Mouse (Mus musculus) neural tube, embryonic 10.5 days (tissue): ENCODE data around the gene Crtc1.

ENCODE experiments used
- DNase-seq: peaks from one replicate; pipeline ENCODE4 v3.0.0-alpha.2; 2017; ENCODE audit warnings: low spot score; ENCODE audit errors: extremely low spot score

The Crtc1 gene

DNA sequence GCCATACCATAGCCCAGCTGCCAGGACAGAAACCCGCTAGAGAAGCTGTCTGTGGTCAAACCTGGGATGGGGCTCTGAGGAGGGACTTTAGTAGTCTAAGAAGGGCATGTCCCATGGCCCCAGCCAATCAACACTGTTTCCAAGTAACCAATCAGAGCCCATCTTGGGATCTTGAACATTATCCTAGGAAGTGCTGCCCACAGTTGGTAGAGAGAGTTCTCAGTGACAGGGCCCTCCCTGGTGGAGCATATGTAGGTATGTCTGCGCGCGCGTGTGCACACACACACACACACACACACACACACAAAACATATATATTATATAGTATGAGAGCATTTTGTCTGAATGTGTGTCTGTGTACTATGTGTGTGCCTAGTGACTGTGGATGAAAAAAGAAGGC lies 46.3 kb downstream of the Crtc1 start:
- DNase-seq = no peak

DNA sequence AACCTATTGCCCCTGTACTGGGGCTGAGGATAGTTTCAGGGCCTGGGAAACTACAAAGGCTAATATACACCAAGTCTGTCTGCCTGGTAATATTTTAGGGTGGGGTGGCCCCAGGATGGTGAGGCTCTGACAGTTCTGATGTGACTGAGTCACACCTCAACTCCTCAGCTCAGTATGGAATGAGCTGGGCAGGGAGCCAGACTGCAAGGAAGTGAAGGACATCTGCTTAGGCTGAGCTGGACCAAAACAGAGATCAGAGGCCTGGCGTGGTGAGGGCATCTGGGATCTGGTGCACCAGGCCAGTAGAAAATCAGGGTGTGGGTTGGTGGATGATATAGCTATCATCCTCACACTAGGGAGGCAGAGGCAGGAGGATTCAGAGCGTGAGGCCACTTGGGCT lies 49.7 kb downstream of the Crtc1 start:
- no peak for DNase-seq

DNA sequence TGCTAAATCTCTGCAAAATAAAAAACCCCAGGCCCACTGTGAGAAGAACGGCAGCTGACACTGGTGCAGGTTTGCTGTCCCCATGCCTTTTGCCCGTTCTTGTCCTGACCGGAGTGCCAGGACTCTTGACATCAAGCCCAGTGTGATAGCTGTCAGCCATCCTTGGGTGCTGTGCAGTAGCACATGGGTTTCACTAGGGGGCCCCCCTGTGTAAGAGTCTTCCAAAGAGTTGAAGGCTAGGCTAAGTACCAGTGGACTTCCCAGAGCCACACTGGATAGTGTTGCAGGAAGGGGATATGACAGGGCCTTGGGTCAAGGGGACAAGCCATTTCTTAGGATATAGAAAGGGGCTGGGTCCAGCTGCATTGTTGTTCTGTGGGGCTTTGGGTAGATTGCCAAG lies 56.1 kb downstream of the Crtc1 start:
- DNase-seq = peak; percentile 45

DNA sequence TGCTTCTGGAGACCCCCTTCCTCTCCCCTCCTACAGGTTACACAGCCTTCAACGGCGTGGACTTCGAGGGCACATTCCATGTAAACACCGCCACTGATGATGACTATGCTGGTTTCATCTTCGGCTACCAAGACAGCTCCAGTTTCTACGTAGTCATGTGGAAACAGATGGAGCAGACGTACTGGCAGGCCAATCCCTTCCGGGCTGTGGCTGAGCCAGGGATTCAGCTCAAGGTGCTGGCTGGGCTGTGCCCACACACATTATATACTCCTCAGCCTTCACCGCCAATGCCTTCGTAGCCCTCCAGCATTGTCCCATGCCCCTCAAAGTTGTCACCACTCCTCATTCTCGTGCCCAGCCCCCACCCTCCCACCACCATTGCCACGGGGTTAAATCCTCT lies 59.3 kb downstream of the Crtc1 start:
- no peak for DNase-seq

DNA sequence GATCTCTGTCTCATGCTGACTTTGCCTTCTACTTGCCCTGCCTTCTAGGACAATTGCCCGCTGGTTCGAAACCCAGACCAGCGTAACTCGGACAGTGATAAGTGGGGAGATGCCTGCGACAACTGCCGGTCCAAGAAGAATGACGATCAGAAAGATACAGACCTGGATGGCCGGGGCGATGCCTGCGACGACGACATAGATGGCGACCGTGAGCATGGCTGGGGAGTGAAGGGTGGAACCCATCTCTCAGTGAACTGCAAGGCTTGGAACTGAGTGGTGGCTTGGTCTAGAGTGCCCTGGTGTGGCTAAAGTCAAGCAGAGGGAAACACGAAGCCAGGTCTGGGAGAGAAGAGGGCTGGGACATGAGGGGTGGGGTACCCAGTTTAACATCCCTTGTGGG lies 62.3 kb downstream of the Crtc1 start:
- DNase-seq = no peak

DNA sequence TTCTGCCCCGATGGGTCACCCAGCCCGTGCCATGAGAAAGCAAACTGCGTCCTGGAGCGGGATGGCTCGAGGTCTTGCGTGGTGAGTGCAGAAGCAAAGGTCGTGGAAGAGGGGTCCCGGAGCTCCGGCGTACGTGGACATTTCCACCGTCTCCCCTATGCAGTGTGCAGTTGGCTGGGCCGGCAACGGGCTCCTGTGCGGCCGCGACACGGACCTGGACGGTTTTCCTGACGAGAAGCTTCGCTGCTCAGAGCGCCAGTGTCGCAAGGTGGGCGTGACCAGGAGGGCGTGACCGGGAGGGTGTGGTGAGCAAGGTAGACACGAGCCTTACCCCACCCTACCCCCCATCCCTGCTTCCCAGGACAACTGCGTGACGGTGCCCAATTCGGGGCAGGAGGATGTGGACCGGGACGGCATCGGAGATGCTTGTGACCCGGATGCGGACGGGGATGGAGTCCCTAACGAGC lies 63.1 kb downstream of the Crtc1 start:
- DNase-seq = peak; percentile 49

DNA sequence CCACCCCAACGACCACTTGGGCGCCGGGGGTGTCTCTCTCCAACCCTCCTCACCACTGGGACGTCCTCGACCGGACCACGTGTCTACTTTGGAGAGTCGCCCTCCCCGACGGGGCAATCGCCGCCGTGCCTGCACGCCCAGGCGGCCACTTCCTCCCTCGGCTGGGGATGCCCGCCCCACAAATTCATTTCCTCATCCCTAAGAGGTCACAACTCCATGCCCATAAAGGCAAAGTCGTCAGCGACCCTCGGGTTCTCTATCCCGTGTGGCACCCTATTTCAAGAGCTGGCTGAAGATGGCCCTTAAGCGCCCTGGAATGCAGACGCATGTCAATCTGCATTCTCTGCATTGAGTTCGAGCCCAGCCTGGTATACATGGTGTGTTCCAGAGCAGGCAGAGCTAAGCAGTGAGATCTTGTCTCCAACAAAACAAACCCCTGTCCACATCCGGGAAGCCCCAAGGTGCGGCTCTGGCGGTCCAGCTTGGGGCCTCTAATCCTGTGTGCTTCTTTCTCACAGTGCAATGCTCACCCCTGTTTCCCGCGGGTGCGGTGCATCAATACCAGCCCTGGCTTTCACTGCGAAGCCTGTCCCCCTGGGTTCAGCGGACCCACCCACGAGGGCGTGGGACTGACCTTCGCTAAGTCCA lies 64.0 kb downstream of the Crtc1 start:
- DNase-seq = peak; percentile 25

DNA sequence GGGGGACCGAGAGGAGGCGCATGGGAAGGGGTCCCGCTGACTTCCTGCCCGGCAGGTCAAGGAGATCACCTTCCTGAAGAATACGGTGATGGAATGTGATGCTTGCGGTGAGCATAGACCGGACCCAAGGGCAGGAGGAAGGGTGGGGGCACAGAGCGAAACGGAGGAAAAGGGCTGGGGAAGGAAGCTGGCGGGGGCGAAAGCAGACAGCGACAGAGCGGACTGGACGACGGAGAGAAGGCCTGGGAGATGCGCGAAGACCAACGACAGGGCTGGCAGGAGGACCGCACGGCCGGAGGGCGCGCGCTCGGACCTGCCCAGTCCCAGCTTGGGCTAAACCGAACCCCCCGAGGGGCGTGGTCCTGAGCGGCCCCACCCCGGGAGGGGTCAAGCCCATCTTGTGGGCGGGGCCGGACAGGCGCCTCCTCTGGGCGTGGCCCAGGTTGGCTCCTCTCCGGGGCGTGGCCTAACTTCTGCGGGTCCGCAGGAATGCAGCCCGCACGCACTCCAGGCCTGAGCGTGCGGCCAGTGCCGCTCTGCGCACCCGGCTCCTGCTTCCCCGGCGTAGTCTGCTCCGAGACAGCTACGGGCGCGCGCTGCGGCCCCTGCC lies 65.0 kb downstream of the Crtc1 start:
- DNase-seq = peak; percentile 72

DNA sequence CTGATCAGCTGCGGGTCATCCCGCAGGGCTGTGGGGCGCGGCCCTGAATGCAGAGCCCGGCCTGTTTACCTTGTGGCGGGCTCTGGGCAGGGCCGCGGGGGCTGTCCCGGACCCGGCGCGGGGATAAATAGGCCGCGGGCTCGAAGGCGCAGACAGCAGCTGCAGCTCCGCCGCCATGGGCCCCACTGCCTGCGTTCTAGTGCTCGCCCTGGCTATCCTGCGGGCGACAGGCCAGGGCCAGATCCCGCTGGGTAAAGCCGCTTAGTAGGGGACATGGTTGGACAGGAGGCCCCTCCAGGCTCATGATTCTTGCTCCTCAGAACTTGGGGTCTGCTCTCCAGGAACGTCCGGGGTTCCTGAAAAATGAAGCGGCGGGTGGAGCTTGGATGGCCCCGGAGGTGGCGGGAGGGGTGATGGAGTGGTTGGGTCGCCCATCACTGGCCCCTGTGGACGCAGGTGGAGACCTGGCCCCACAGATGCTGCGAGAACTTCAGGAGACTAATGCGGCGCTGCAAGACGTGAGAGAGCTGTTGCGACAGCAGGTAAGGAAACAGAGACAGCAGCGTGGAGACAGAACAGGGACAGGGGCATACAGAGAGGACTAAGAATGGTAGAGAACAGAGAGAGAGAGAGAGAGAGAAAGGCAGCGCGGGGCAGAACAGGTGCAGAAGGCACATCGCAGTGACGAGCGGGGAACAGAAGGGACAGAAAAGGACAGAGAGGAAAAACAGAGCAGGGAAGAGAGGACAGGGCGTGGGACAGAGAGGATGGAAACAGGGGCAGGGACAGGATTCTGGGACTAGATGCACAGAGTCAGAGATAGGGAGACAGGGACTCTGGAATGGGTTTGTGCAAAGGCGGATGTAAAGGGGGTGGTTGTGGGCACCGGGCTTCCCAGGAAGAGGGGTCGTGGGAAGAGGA lies 65.7 kb downstream of the Crtc1 start, which contains the start of gene Comp:
Gene Comp, plus strand, starts transcription at position 162 of the 921 bp plus-strand sequence.
- DNase-seq = peak; percentile 46

DNA sequence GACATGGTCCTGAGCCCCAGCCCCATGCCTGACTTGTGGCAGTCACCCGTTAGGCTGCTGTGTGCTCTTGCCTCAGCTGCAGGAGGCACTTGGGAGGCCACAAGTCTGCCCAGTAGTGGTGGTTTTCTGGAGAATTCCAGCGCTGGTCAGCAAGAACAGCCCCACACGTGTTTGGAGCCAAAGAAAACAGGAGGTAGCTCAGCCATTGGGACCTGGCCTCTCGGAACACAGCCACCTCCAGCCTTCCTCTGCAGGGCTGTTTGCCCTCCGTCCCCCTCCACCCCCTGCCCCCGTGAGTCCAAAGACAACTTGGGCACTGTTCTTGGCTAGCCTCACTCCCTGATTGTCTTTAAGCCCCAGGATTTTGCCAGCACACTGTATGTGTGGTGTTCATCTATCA lies 67.4 kb downstream of the Crtc1 start:
- DNase-seq = no peak

DNA sequence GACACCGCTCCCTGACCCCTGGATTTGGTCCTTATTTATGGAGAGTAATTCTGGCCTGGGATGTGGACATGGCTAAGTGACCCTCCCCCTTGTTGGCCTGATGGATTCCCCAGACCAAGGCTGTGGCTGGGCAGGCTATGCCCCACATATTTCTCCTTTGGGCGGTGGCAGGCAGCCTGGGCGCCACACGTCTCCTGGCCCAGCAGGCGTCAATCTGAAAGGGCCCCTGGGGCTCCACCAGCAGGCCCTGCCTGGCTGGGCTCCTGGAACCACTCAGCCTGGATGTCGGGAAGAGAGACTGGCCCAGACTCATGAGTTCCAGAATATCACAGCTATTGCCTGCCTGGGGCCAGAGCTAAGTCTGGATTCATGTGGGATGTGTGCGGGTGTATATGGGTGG lies 68.9 kb downstream of the Crtc1 start:
- no peak for DNase-seq

DNA sequence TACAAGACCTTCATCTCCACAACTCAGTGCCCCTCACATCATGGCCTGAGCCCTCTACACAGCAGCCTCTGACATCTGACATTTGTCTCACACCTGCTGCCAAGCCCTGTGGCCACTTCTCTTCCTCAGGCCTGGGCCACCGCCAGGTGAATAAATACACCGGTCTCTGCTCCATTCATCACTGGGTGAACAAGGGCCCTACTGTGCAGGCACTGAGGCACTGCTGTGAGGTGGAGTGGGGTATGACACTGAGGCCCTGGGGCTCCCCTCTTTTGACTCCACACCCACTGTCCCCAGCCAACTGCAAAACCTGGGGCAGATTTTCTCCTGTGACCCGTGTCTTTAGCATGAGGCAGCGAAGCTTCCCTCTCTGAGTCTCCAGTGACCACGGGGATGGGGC lies 72.8 kb downstream of the Crtc1 start:
- DNase-seq = no peak

DNA sequence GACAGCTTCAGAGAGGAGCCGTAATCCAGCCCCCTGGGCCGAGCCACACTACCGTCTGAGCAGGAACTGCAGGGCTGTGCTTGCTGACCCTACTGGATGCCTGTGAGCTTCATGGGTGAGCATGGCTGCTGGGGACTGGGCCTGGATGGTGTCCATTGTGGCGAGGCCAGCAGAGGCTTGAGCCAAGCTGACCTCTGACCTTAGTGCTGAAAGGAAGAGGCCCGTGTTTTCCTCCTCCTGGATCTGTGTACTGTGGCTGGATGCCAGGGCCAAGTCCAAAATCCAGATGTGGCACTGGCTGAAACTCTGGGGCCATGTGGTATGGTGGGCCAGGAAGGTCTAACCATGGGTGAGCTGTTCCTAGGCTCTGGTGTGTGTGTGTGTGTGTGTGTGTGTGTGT lies 75.3 kb downstream of the Crtc1 start:
- no peak for DNase-seq

DNA sequence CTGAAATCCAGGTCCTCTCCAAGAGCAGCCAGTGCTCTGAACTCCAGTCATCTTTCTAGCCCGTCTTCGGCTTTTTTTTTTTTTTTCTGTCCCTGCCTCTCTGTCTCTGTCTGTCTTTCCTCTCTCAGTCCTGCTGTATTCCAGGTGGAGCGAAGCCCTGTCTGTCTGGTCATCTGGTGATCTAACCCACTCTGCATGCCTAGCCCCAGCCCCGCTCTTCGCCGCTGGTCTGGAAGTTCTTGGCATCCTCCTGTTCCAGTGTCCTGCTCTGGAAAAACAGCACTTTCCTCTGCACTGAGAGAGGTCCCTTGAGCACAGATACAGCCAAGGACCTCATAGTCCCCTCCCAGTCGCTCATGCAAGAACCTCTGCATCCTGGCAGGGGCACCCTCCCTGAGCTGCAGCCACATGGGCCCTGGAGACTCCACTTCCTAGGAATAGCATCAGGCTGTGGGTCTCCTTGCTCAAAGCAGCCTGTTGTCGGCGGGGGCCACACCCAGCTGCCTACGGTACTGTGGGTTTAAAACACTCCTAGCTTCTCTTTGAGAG lies 77.8 kb downstream of the Crtc1 start:
- DNase-seq = no peak

DNA sequence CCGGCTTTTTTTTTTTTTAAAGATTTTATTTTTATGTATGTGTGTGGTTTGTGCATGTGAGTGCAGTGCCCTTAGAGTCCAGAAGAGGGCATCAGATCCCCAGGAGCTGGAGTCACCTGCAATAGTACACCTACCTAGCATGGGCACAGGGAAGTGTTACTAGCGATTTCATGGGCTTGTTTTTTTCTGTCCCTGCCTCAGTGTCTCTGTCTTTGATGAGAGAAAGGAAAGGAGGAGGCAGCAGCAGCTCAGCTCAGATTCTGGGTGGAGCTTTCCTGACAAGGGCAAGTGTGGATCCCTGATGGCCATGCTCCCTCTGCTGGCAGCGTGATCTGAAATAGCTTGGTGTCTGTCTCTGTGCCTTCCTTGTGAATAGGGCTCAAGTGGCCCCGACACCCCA lies 78.6 kb downstream of the Crtc1 start:
- DNase-seq = peak; percentile 23

DNA sequence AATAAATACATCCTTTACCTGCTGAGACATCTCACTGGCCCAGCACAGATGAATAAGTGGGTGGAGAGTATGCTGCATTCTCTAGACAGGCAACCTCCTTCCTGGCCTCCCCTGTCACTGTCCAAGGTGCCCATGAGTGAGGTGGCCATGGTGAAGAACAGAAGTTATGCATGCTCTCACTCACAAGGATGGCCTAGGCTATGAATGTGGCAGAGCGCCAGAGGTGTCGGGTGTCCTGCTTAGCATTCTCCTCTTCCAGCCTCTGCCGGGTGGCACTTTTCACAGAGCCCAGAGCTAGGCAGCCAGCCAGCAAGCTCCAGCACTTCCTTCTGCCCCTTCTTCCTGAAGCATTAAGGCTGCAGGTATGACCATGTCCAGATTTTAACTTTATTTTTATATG lies 80.0 kb downstream of the Crtc1 start:
- no peak for DNase-seq

DNA sequence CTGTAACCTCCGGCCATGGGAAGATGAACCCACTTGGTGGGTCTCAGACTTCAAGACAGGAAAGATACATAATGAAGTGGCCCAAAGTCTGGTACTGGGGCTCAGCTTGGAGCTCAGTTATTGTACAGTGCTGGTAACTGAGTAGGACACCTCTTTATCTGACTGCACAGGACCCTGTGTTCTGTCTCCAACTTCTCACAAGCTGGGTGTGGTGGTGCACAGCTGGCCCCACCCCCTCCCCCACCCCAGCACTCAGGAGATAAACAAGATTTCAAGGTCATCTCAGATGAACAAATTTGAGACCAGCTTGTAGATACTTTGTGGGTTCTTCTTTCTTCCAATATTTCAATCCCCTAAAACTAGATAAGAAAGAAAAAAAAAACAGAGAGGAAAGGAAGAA lies 83.3 kb downstream of the Crtc1 start:
- no peak for DNase-seq

DNA sequence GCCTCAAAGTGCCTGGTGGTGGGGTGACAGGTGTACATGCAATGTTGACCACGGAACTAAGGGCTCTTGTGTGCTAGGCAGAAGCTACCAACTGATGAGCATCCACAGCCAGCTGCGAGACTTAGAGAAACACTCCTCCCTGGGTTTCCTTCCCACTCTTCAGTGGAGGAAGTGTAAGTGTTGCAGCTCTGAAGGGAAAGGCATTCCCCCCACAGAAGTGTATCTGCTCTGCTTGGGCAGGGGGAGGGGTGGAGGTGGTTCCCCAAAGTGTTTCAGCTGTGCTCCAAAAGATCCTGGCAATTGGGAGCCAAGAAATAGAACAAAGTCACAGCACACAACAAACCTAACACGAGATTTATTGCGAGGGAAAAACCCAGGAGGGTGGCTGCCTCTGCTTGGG lies 85.4 kb downstream of the Crtc1 start:
- no peak for DNase-seq

DNA sequence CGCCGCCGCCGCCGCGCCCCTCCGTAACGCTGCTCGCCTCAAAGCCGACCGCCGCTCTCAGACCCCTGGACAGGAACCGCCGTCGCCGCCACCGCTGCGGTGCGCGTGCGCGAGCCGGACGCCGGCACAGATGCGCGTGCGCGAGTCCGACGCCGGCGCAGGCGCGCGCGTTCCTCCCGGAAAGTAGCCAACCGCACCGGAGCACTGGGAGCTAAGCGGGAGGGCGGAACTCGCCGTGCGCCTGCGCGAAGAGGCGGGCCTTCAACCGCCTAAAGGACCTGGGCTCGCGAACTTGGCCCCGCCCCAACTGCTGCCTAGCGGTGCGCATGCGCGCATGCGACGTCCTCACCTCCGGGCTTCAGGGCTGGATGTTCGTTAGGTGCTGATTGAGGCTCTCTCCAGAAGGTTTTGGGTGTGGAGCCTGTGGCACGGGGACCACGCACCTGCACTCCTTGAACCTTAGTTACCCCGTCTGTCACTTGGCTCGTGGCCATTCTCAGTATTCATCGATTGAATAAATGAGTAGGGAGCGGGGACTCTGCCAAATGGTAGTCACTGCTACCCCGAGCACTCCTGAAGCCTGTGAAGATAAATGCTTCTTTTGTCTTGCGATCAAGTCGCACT lies 86.1 kb downstream of the Crtc1 start, which contains the start of gene Upf1:
Gene Upf1, minus strand, starts transcription at position 85 of the 624 bp plus-strand sequence.
- peak; percentile 98 for DNase-seq

DNA sequence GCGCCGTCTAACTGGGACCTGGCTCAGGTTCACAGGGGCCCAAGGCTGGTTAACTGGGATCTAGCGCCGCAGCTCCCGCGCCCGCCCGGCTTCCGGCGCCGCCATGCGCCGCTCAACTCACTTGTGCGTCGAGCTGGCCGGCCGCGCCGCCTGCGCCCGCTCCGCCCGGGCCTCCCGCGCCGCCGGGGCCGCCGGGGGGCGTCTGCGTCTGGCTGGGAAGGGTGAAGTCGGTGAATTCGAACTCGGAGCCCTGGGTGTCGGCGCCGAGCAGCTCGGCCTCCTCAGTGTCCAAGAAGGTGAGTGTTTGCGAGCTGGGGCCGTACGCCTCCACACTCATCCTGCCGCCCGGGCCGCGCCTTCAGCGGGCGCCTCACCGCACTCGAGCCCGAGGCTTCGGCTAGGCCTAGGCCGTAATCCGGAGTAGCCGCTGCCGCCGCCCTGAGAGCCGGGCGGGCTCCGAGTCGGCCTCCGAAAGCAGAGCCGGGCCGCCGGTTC lies 86.7 kb downstream of the Crtc1 start:
- no peak for DNase-seq

DNA sequence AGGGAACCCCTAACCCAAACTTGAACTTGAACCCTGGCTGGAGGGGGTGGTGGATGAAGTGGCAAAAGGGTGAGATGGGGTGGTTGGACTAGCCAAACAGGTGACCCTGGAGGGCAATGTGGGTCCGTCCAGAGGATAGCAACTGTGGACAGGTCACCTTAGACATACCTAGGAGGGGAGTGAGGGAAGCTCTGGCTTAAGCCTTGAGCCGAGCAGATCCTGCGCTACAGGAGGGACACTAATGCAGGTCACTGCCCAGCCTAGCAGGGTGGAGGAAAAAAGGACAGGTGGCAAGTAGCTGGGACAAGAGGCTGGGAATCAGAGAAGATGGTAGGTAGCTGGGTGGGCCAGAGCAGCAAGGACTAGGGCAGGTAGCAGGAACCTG lies 87.4 kb downstream of the Crtc1 start:
- DNase-seq = no peak
